Comparison of ENCODE assay signal across 20 mouse cellular contexts in genomic region chr15:13084746-13085145, GRCm38 (mm10).
DNase-seq lines count a peak whose midpoint lies in the region; ATAC-seq lines count a peak whose summit lies in the region.
"Had no signal": no experiment of that assay in that cellular context is flagged by ENCODE, and none has a peak within 500 bp of the region (broad histone marks: within the 10 kb centered on the region; RNA-seq: fewer than 3 reads in every experiment).

No protein-coding gene starts in this region.

- peak; percentile 49 to 76 for DNase-seq in adrenal gland, adult (ENCODE audit: inconsistent age in 2 of 2, low spot score in 1 of 2)
- DNase-seq in adrenal gland, postnatal 4 days (ENCODE audit: low spot score in 2 of 2): no peak
- DNase-seq in R1 (ENCODE audit: low read depth, low spot score): peak; percentile 8
- DNase-seq in adrenal gland, postnatal 10 days: peak; percentile 41
- DNase-seq in testis, postnatal 10 days (ENCODE audit: low spot score): peak; percentile 50
- DNase-seq in kidney, adult 11 months: no peak
- DNase-seq: B cell, adult 2 months; cerebellum, adult 18-20 months; cerebellum, adult 9-11 months; cerebellum, postnatal 36 days; gastrocnemius, adult 2 months; gastrocnemius, postnatal 25 days; heart, postnatal 10 days; heart, postnatal 4 days had no signal

- ATAC-seq in megakaryocyte-erythroid progenitor cell, adult 5-6 weeks (replicated peaks; ENCODE audit: low FRiP score, low TSS enrichment, poor library complexity, severe bottlenecking): no peak
- ATAC-seq: activated CD4-positive, CD25-positive, alpha-beta regulatory T cell, adult 4 months; CD4-positive, CD25-positive, alpha-beta regulatory T cell, adult 4 months; forebrain, embryonic 13.5 days; hindbrain, embryonic 16.5 days; inflammation-experienced regulatory T-cells, adult 6 months had no signal

Comparison
In these comparisons a context has a peak if more than half of its experiments do, and no peak if none do; other contexts are left out.
1. DNase-seq: peak in adrenal gland, adult (2 of 2), R1 (single experiment), adrenal gland, postnatal 10 days (single experiment) and testis, postnatal 10 days (single experiment); none in adrenal gland, postnatal 4 days (0 of 2) and kidney, adult 11 months (single experiment).